Mouse (Mus musculus) hindbrain, embryonic 16.5 days (tissue): ENCODE measurements around the gene Hsd3b6. TPM values are rescaled to one million over a fixed set of nuclear protein-coding genes. Genes with fewer than 3 reads are reported as not detected.
"Not testable (repeated sequence)": the region's sequence is repeated elsewhere in the genome, so short reads cannot be mapped to it uniquely, and the experiment has no call there.

Experiments
- ATAC-seq: fragments of 200-750 bp; cut with Nextera tagmentation; 2 replicates; pipeline ENCODE4 v1.8.0; 2017; ENCODE audit warnings: moderate TSS enrichment, moderate library complexity
- H3K27ac ChIP-seq: fragments of 300-500 bp; sonication (generic); 2 replicates; pipeline ENCODE4 v1.5.1; 2014; ENCODE audit warnings: low read depth, mild to moderate bottlenecking, control low read depth, low read length, moderate library complexity
- H3K27me3 ChIP-seq: fragments of 300-500 bp; sonication (generic); replicated peaks from 2 replicates; pipeline ENCODE4 v1.6.1; 2014; ENCODE audit warnings: low read length; ENCODE audit not compliant: control insufficient read depth, insufficient read depth
- H3K36me3 ChIP-seq: fragments of 300-500 bp; sonication (generic); 2 replicates; pipeline ENCODE4 v1.6.1; 2014; ENCODE audit warnings: mild to moderate bottlenecking, low read length, moderate library complexity, mixed read lengths; ENCODE audit not compliant: control insufficient read depth, insufficient read depth
- H3K4me1 ChIP-seq: fragments of 300-500 bp; sonication (generic); 2 replicates; pipeline ENCODE4 v1.6.1; 2014; ENCODE audit warnings: low read depth, low read length; ENCODE audit not compliant: control insufficient read depth, insufficient read depth
- H3K4me2 ChIP-seq: fragments of 300-500 bp; sonication (generic); 2 replicates; pipeline ENCODE4 v1.6.1; 2014; ENCODE audit warnings: mild to moderate bottlenecking, low read length, control low read depth, moderate library complexity
- H3K4me3 ChIP-seq: fragments of 300-500 bp; sonication (generic); 2 replicates; pipeline ENCODE4 v1.5.1; 2014; ENCODE audit warnings: mild to moderate bottlenecking, low read length, control low read depth, moderate library complexity
- H3K9ac ChIP-seq: fragments of 300-500 bp; sonication (generic); 2 replicates; pipeline ENCODE4 v1.6.1; 2014; ENCODE audit warnings: low read depth, mild to moderate bottlenecking, control low read depth, low read length, moderate library complexity
- H3K9me3 ChIP-seq: fragments of 300-500 bp; sonication (generic); 2 replicates; pipeline ENCODE4 v1.6.1; 2014; ENCODE audit warnings: mild to moderate bottlenecking, low read length, moderate library complexity; ENCODE audit not compliant: control insufficient read depth
- WGBS: fragments of 180-500 bp; shearing (Covaris S2); extraction: QIAGEN DNeasy Blood & Tissue Kit; methylation state at CpG from one replicate; pipeline ENCODE4 v1.1.7; 2014; 5-methylcytosine and 5-hydroxymethylcytosine counted together
- polyA plus RNA-seq: library from polyadenylated mRNA; unstranded; fragments of >200 nt; fragmentation: Nextera tagmentation; extraction: Ambion mirVana; gene quantifications from 2 replicates; pipeline ENCODE4 v1.2.1, GENCODE M21; 2015

The Hsd3b6 gene
- polyA plus RNA-seq, 1 experiment from 2014 or later = 0.19 TPM

DNA sequence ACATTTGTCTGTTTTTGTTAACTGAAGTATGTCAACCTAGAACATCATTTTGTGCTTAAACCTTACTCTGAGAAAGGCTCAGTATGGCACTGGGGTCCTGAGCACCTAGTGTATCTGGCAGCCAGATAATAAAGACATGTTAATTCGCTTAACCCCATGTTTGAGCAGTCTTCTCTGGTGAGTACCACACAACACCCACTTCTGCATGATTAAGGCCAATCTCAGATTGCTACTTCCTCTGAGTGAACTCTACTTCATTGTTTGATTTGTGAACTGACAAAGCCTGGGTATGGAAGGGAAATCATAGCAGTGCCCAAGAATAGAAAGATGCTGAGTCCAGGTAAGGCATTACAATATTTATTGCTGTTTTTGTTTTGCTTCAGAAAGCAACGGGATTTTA is 37.6 kb upstream of the Hsd3b6 start:
- Histone ChIP-seq H3K36me3 (no peaks in the 10 kb centered on the region), H3K4me2 (no peak overlapping the region), H3K4me1 (no peaks in the 10 kb centered on the region), H3K9me3 (no peaks in the 10 kb centered on the region), H3K9ac (no peak overlapping the region), H3K27me3 (no peaks in the 10 kb centered on the region), H3K4me3 (no peak overlapping the region), H3K27ac (no peak overlapping the region)
- ATAC-seq = no peak
- WGBS = 70% methylated on average over 2 of the region's 2 CpGs

DNA sequence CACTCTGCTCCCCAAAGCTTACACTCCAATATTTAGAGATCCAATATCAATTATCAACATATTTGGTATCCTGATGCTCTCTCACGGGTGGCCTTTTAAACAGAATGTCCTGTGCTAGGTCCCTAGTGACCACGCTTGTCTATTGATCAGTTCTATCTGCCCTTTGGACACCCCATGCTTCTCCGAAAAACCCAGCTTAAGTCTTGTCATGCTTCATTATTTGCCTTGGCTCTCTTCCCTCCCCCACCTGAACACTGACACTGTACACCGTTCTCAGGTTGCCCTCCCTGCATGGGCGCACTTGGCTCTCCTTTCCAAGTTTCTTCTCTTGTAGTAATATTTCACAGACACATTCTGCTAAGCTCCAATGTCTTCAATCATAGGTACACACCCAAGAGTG is 36.0 kb upstream of the Hsd3b6 start:
- Histone ChIP-seq H3K36me3 (no peaks in the 10 kb centered on the region), H3K27me3 (no peaks in the 10 kb centered on the region), H3K4me2 (no peak overlapping the region), H3K4me1 (no peaks in the 10 kb centered on the region), H3K27ac (no peak overlapping the region), H3K4me3 (no peak overlapping the region), H3K9ac (no peak overlapping the region), H3K9me3 (no peaks in the 10 kb centered on the region)
- 87% methylated on average over 5 of the region's 5 CpGs for WGBS
- no peak for ATAC-seq

DNA sequence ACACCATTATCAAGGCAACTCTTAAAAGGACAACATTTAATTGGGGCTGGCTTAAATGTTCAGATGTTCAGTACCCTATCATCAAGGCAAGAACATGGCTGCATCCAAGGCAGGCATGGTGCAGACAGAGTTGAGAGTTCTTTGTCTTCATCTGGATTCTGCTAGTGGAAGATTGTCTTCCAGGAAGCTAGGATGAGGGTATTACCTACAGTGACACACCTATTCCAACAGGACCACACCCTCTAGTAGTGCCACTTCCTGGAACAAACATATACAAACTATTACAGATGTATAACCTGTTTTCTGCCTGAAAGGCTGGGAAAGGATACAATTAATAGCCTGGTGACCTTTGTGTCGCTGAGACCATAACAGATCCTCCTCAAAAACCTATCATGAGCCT is 34.7 kb upstream of the Hsd3b6 start:
- H3K4me1 ChIP-seq = no peaks in the 10 kb centered on the region
- no peaks in the 10 kb centered on the region for H3K9me3 ChIP-seq
- no peak overlapping the region for H3K27ac ChIP-seq
- no peak overlapping the region for H3K9ac ChIP-seq
- H3K4me2 ChIP-seq = no peak overlapping the region
- no peak for ATAC-seq
- no peak overlapping the region for H3K4me3 ChIP-seq
- no peaks in the 10 kb centered on the region for H3K36me3 ChIP-seq
- WGBS = 91% methylated on average over 1 of the region's 1 CpGs
- H3K27me3 ChIP-seq = no peaks in the 10 kb centered on the region

DNA sequence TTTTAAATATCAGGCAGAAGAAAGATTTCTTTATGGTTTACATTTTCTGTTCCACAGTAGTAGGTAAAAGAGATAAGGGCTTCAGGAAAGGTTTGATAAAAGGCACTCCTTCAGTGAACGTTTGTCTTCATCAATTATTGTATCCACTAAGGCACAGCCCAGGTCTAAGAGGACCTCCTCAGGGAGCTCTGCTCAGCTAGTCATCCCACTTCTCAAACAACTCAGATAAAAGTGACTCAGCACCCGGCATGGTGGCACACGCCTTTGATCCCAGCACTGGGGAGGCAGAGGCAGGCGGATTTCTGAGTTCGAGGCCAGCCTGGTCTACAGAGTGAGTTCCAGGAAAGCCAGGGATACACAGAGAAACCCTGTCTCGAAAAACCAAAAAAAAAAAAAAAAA is 1.6 kb downstream of the Hsd3b6 start:
- not testable (repeated sequence) for H3K9ac ChIP-seq, H3K4me3 ChIP-seq, H3K4me2 ChIP-seq, H3K9me3 ChIP-seq, H3K27ac ChIP-seq, ATAC-seq, H3K4me1 ChIP-seq, H3K36me3 ChIP-seq, H3K27me3 ChIP-seq
- WGBS = 88% methylated on average over 5 of the region's 6 CpGs

DNA sequence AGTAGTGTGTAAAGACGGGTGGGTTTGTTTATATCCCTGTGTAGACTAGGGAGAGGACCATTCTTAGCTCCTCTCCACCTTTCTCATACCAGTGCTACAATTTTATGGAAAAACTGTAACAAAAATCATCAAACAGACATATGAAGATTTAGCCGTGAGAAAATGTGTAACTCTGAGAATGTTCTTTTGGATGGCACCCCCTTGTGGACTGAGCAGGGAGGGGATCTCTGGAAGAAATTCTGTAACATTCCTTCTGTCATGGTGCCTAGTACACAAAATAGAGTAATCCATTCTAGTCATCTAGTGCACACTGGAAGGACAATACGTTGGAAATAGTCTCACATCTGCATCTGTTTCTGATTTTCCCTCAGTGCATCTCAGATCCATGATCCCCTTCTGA is 9.2 kb downstream of the Hsd3b6 start:
- H3K4me2 ChIP-seq, H3K36me3 ChIP-seq, H3K27me3 ChIP-seq, H3K4me3 ChIP-seq, H3K9me3 ChIP-seq, H3K9ac ChIP-seq, H3K4me1 ChIP-seq, ATAC-seq, H3K27ac ChIP-seq: not testable (repeated sequence)
- 61% methylated on average over 3 of the region's 3 CpGs for WGBS

DNA sequence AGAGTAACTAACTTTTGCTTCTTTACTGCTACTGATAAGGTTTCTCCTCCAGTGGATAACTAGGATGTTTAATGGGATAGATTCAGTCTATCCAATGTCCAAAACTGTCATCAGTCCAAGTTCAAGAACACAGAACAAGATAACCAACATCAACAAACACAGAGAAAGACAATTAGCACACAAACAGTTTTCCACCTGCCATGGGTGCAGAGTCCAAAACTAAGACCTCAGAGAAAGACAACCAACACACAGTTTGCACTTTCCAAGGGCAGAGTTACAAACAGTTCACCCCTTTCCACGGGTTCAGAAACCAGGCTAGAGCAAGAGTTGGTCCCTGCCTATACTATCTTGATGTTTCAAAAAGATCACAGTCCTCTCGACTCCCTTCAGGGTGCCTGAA is 27.7 kb downstream of the Hsd3b6 start:
- no peak overlapping the region for H3K4me3 ChIP-seq
- no peaks in the 10 kb centered on the region for H3K9me3 ChIP-seq
- no peak overlapping the region for H3K9ac ChIP-seq
- H3K27ac ChIP-seq = no peak overlapping the region
- WGBS = 74% methylated on average over 2 of the region's 2 CpGs
- no peaks in the 10 kb centered on the region for H3K4me1 ChIP-seq
- ATAC-seq = no peak
- no peaks in the 10 kb centered on the region for H3K36me3 ChIP-seq
- H3K27me3 ChIP-seq = no peaks in the 10 kb centered on the region
- H3K4me2 ChIP-seq = no peak overlapping the region

DNA sequence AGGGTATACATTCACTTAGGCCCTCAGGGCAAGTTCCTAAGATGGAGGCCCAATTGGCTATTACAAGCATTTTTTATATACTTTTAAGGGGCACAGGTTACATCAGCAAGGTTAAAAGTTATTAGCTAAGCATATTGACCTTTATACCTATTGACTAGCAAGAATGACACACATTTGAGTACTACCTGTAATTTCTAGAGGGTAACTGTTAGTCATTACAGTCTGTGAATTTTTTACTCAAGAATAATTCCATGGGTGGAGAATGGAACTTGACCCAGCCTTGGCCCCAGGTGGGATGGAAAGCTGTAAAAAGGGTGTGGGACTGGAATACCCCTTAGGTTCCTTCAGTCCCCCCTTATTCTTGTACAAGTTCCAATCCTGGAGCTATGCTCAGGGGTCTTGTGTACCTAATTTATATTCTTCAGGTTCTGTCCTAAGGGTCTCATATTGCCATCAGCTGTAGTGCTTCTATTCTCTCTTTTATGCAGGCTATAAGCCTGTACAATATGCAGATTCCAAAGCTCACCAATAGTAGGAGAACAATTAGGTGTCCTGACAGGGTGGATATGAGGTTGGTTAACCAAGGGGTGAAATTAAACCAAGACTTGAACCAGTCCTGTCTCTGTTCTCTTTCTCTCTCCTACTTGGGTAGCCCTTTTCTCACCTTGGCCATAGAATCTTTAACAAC is 31.9 kb downstream of the Hsd3b6 start:
- H3K9ac ChIP-seq = no peak overlapping the region
- ATAC-seq = no peak
- H3K36me3 ChIP-seq = no peaks in the 10 kb centered on the region
- no peak overlapping the region for H3K27ac ChIP-seq
- H3K4me3 ChIP-seq = no peak overlapping the region
- no peaks in the 10 kb centered on the region for H3K27me3 ChIP-seq
- H3K4me1 ChIP-seq = no peaks in the 10 kb centered on the region
- no peaks in the 10 kb centered on the region for H3K9me3 ChIP-seq
- H3K4me2 ChIP-seq = no peak overlapping the region

DNA sequence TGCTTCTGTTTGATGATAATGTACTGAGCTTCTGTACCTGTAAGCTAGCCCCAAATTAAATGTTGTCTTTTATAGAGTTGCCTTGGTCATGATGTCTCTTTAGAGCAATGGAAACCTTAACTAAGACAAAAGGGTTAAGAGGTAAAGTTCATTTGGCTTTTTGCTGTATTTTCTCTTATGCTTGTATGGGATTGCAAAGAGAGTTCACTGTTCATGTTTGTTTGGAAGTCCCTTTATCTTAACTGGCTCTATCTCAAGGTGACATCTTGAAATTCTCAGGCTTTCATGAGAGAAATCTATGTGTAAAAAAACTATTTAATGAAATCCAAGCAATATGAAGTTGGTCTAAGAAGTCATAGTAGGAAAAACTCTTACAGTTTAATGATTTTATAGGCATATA is 33.3 kb downstream of the Hsd3b6 start:
- ATAC-seq = no peak

DNA sequence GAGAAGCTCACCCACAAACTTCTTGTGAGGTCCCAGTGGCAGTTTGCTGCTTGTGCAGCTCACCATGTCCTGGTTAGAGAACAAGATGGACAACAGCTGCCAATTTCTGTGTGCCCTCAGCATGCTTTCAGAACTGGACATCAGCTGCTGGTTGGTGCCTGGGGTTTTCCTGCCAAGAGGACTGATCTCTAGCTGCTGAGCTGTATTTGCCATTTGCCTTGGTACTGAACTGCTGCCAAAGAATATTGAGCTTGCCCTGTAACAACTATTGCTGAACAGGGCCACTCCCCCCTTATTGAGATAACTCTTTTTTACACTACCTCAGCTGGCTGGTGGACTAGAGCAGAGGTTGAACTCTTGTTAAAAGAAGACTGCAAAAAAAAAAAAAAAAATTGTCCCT is 50.1 kb downstream of the Hsd3b6 start:
- no peak overlapping the region for H3K27ac ChIP-seq
- H3K9ac ChIP-seq = no peak overlapping the region
- no peaks in the 10 kb centered on the region for H3K36me3 ChIP-seq
- H3K27me3 ChIP-seq = no peaks in the 10 kb centered on the region
- H3K9me3 ChIP-seq = no peaks in the 10 kb centered on the region
- no peak overlapping the region for H3K4me2 ChIP-seq
- no peaks in the 10 kb centered on the region for H3K4me1 ChIP-seq
- ATAC-seq = no peak
- H3K4me3 ChIP-seq = no peak overlapping the region

More for the DNA sequence above, 33.3 kb downstream of the Hsd3b6 start:
- no peak overlapping the region for H3K9ac ChIP-seq
- H3K4me3 ChIP-seq = no peak overlapping the region
- no peak overlapping the region for H3K4me2 ChIP-seq
- H3K36me3 ChIP-seq = no peaks in the 10 kb centered on the region
- no peaks in the 10 kb centered on the region for H3K4me1 ChIP-seq
- H3K9me3 ChIP-seq = no peaks in the 10 kb centered on the region
- H3K27me3 ChIP-seq = no peaks in the 10 kb centered on the region
- no peak overlapping the region for H3K27ac ChIP-seq

DNA sequence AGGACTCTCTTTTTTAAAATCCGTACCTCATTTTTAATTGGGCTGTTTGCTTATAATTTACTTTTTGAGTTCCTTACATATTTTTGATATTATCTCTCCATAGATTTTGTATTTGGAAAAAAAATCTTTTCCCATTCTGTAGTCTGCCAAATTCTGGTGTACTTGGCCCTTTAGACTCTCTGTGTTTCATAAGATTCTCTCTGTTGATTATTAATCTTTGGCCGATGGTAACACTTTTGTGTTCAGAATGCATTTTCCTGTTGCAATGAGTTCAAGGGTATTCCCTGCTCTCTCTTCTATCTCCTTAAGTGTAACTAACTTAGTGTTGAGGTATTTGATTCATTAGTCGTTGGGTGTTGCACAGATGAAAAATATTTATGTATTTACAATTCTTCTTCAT is 57.4 kb downstream of the Hsd3b6 start:
- 88% methylated on average over 3 of the region's 3 CpGs for WGBS
- H3K9me3 ChIP-seq = no peaks in the 10 kb centered on the region

More for the DNA sequence above, 57.4 kb downstream of the Hsd3b6 start:
- Histone ChIP-seq H3K4me2 (no peak overlapping the region), H3K4me3 (no peak overlapping the region), H3K4me1 (no peaks in the 10 kb centered on the region), H3K27me3 (no peaks in the 10 kb centered on the region), H3K36me3 (no peaks in the 10 kb centered on the region), H3K9ac (no peak overlapping the region), H3K27ac (no peak overlapping the region)
- ATAC-seq = no peak
